Mouse (Mus musculus): ENCODE results near the gene Uhrf1bp1l. TPM values are rescaled to one million over a fixed set of nuclear protein-coding genes. Genes with fewer than 3 reads are reported as not detected.
"Not testable (repeated sequence)": the region's sequence is repeated elsewhere in the genome, so short reads cannot be mapped to it uniquely, and the experiment has no call there.

Uhrf1bp1l gene
- total RNA-seq (2017) = 57.1 and 59.6 TPM in 2 replicates

DNA sequence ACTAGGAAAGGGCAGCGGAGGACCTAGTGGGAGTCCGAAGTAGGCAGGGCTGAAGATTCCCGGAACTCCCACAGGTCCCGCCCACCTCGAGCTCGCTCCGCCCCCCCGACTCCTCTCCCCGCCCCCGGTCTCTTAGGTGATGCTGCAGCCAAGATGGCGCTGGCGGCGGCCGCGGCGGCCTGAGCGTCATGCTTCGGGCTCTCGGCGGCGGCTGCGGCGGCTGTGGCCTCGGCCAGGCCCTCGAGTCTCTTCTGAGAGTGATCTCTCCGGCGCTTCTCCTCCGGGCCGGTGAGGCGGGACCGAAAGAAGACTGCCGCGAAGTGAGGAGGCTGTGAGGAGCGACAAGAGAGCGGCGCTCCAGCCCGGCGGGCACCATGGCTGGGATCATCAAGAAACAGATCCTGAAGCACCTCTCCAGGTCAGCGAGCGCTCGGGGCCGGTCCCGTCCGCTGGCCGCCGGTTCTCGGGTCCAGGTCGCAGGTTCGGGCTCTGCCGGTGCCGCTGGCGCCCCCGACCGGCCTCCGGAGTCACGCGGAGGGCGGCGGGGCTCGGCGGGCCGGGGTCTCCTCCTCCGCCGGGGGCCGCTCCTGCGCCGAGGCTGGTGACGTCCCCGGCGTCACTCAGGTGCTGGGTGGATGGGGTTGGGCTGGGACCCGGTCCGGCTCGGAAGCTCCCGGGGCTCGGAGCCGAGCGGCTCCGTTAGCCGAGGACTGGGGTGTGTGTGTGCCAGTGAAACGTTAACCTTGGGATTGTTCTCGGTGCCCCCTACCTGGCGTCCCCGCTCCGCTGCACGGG is at the start of gene Uhrf1bp1l:
Uhrf1bp1l (plus strand) TSS at position 121 of the 795 bp plus-strand sequence.
- peak; percentile 86 for ATAC-seq (ENCODE audit: extremely low read depth, insufficient number of reproducible peaks, low FRiP score, poor library complexity, severe bottlenecking)

DNA sequence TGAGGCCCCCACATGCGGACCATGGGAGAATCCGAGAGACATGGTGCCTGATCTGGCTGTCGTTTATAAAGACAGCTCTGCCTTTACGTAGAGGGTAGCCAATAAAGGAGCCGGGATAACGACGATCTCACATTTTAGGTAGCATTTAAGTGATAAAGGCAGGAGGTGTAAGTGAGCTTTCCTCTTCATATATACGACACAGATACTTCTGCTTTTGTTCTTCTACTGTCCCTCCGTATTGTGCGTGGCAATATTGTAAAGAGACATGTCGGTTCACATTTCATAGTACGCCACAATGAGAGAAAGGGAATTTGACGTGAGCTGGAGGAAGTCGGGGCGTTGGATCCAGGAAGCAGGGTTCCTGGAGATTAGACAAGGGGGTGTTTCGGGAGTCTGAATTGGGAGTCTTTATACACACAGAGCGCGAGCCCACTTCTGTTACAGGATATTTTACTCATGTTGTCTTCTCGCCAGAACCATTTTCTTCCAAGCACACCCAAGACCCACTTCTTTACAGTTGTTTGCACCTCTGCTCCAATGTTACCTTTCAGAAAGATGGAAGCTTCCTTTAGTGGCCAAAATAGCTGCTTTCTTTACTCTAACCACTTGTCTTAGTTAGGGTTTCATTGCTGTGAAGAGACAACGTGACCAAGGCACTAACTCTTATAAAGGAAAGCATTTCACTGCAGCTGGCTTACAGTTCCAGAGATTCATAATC is 49.4 kb upstream of the Uhrf1bp1l start:
- no peak for ATAC-seq (ENCODE audit: extremely low read depth, insufficient number of reproducible peaks, low FRiP score, poor library complexity, severe bottlenecking)

DNA sequence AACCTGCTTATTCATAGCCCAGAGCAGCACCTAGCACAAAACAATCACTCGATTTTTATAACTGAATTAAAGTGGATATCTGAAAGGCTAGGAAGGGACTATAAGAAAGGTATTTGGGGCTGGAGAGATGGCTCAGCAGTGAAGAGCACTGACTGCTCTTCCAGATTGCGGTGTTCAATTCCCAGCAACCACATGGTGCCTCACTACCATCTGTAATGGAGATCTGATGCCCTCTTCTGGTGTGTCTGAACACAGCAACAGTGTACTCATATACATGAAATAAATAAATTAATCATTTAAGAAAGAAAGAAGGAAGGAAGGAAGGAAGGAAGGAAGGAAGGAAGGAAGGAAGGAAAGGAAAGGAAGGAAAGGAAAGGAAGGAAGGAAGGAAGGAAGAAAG is 48.5 kb upstream of the Uhrf1bp1l start:
- not testable (repeated sequence) for ATAC-seq (ENCODE audit: extremely low read depth, insufficient number of reproducible peaks, low FRiP score, poor library complexity, severe bottlenecking)

DNA sequence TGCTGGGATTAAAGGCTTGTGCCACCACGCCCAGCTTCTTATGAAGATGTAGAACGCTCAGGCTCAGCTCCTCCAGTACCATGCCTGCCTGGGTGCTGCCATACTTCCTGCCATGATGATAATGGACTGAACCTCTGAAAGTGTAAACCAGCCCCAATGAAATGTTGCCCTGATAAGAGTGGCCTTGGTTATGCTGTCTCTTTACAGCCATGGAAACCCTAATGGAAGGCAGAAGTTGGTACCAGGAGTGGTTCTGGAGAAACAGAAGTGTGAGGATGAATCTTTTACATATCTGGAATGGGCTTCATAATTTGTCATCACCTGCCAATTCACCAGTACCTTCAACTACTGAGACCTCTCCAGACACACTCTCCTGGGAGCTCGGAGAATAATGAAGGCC is 46.8 kb upstream of the Uhrf1bp1l start:
- ATAC-seq (ENCODE audit: extremely low read depth, insufficient number of reproducible peaks, low FRiP score, poor library complexity, severe bottlenecking) = no peak

DNA sequence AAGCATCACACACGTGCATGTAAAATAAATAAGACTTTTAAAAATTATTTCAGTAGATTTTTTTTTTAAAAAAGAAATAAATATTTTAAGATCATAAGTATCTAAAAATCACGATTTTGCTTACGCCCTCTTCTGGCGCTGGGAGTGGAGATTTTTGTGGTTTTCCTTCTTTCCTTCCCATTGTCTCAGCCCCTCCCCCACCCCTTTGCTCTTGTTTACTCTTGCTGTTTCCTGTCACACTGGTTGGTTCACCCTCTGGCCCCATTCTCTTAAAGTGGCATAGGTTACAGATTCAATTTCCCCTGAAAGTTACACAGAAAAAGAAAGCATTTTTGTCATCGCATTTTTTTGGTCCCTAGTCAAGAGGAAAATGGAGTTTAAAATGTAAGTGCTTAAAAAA is 41.7 kb upstream of the Uhrf1bp1l start:
- no peak for ATAC-seq (ENCODE audit: extremely low read depth, insufficient number of reproducible peaks, low FRiP score, poor library complexity, severe bottlenecking)

DNA sequence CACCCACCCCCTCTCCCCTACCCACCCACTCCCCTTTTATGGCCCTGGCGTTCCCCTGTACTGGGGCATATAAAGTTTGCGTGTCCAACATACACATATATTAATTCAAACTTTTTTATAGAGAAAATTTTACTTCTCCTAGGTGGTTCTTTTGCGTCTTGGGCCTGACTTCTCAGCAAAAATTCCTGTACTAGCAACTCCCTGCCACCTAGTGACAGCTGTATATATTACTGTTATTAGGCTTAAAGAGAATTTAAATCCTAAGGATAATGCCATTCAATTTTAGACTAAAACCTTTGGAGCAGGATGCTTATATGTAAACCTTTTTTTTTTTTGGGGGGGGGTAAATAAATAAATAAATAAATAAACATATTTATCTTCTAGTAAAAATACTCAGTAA is 37.4 kb upstream of the Uhrf1bp1l start:
- ATAC-seq (ENCODE audit: extremely low read depth, insufficient number of reproducible peaks, low FRiP score, poor library complexity, severe bottlenecking) = no peak

DNA sequence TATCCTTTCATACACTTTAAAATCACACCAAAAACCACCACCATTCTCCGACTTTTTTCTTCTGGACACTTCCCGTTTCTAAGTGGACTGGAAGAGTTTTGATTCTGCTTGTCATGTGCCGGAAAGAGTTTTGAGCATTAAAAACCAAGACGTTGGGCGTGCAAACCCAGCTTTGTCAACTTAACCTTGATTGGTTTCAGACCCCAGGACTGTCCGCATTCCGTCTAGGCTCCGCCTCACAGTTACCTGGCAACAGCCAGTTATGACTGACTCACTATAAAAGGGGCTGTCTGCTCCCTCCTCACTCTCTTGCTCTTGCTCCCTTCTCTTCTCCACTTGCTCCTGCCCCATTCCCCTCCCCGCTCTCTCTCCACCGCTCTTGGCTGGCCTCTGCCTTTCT is 36.1 kb upstream of the Uhrf1bp1l start:
- ATAC-seq (ENCODE audit: extremely low read depth, insufficient number of reproducible peaks, low FRiP score, poor library complexity, severe bottlenecking) = no peak

DNA sequence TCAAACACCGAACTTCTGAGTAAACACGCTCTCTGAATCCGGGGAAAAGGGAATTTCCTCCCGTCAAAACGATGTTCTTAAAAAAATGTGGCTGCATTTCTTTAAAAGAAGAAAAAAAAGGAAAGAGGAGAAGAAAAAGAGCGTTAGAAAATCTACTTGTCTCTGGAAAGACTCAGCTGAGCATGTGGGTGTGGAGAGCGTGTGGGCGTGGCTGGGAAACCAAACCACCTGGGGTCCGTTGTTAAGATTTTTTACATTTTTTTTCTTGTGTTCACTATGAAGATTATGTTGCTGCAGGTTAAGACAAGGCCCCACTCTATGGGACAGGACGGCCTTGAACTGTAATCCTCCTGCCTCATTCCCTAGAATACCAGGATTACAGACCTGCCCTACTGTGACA is 29.9 kb upstream of the Uhrf1bp1l start:
- ATAC-seq (ENCODE audit: extremely low read depth, insufficient number of reproducible peaks, low FRiP score, poor library complexity, severe bottlenecking) = no peak

DNA sequence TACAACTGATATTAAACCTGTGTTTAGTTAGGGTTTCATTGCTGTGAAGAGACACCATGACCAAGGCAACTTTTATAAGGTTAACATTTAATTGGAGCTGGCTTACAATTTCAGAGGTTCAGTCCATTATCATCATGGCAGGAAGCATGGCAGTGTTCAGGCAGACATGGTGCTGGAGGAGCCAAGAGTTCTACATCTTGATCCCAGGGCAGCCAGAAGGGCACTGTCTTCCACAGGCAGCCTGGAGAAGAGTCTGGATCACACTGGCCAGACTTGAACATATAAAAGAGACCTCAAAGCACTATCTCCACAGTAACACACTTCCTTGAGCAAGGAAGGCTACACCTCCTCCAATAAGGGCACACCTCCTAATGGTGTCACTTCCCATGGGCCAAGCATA is 24.5 kb upstream of the Uhrf1bp1l start:
- no peak for ATAC-seq (ENCODE audit: extremely low read depth, insufficient number of reproducible peaks, low FRiP score, poor library complexity, severe bottlenecking)

DNA sequence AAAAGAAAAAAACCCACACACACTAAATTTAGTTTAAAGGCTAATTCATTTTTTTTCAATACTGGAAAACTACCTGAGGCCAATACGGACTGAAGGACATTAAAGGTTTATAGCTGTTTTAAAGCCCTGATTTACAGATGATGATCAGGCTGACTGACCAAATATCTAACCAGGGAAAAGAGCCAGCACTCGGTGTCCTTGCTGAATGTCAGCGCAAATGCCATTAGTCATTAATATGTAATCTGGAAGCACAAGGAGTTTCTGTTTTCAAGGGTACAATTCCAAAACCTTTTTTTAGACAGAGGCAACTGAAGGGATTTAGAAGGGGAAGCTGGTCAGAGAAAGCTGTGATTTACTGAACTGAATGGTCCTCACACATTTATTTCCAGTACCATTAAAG is 24.0 kb upstream of the Uhrf1bp1l start:
- ATAC-seq (ENCODE audit: extremely low read depth, insufficient number of reproducible peaks, low FRiP score, poor library complexity, severe bottlenecking) = no peak

DNA sequence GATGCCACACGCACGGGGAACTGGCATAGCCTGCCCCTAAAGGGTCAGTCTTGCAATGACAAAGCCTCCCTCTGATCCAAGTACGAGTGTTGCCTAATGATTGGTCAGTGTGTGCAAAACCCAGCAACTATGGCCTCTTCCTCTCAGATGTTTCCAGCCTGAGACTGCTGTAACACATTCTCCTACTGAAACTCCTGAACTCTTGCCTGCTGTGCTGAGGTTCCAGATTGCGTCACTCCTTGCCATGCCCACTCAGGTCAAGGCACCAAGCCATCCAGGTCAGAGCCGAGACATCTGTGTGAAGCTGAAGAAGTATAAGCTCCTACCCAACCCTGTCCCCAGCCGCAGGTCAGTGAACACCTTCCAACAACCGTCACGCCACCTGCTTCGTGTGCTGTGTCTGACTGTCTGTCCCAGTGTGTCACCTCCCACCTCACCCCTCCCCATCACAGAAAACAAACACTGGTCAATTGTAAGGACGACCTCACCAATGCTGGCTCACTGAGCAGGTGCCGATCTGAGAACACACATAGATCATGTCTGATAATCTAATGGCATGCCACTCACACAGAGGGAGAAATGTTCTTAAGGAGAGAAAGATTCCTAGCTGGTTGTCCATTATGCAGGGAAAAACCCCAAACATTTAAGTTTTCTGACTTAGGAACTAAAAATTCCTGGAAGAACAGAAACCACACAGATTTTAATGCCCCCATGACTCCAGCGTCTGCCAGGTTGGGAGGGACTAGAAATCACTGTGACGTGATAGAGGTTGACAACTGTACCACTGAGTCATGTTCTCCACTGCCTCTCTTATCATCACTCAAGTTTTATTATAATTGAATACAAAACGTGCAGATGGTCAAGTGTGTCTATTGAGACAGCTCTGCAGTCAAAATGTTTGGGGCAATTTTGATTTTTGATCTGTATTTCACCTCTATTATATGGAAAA is 22.3 kb upstream of the Uhrf1bp1l start:
- ATAC-seq (ENCODE audit: extremely low read depth, insufficient number of reproducible peaks, low FRiP score, poor library complexity, severe bottlenecking) = peak; percentile 26; the same call in 1 of the 2 replicates

DNA sequence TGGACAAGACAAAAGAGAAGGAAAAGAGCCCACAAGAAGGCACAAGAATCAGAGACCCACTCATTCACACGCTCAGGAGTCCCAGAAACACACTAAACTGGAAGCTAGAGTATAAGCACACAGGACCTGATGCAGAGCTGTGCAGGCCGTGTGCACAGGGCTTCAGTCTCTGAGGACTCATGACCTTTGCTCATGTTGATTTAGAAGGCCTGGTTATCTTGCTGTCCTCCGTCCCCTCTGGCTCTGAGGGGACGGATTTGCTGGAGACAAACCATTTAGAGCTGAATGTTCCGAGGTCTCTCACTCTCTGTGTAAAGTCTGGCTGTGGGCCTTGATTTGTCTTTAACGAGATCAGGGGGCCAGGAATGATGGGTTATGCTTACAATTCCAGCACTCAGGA is 14.4 kb upstream of the Uhrf1bp1l start:
- ATAC-seq (ENCODE audit: extremely low read depth, insufficient number of reproducible peaks, low FRiP score, poor library complexity, severe bottlenecking) = no peak

DNA sequence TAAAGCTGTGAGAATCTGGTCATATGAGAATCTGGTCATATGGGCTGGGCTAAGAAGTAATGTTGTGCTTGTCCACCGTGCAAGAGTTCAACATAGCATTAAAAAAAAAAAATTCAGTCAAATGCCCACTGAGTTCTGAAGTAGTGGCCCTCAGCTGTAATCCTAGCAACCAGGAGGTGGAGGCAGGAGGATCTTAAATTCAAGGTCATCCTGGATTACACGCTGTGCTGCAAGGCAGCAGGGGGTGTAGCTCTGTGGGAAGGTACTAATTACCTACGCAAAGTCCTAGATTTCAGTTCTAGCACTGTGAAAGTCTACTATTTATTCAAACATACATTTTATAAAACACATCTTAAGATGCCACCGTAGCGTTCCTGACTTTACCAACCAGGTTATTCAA is 13.4 kb upstream of the Uhrf1bp1l start:
- no peak for ATAC-seq (ENCODE audit: extremely low read depth, insufficient number of reproducible peaks, low FRiP score, poor library complexity, severe bottlenecking)

DNA sequence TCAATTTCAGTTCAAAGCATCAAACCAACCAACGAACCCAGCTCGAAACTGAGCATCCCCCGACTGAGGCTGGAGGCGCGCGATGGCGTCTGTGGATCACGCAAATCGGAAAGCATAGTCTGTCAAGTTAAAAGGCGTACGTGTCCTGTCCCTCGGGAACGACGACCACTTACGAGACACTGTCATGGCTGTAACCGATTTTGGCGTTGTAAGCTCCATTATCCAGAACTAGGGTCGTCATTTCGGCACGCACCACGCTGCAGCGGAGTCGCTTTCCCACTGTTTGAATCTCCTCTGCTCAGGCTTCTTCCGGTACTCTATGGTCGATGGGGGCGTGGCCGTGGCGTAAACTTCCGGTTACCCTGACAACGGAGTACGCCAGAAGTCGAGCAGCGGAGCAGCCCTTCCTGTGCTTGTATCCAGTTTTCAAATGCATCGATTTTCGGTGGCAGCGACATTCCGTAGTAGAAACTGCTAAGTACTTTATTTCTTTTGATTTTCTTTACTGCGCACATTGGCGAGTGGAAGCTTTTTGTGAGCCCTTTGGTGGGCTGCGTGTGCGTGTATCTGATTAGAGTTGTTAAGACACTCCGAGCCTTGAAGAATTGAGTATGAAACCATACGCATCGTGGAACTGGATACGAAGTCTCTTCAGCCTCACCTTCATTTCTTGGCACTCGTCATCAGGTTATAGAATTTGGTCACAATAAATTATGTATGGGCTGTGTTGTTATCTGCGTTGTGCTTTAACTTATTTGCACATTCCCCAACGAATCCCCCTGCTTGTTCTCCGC is 12.6 kb upstream of the Uhrf1bp1l start, which contains the start of gene Actr6:
Actr6 (minus strand) TSS at position 295 of the 794 bp plus-strand sequence.
- peak; percentile 100 for ATAC-seq (ENCODE audit: extremely low read depth, insufficient number of reproducible peaks, low FRiP score, poor library complexity, severe bottlenecking)

DNA sequence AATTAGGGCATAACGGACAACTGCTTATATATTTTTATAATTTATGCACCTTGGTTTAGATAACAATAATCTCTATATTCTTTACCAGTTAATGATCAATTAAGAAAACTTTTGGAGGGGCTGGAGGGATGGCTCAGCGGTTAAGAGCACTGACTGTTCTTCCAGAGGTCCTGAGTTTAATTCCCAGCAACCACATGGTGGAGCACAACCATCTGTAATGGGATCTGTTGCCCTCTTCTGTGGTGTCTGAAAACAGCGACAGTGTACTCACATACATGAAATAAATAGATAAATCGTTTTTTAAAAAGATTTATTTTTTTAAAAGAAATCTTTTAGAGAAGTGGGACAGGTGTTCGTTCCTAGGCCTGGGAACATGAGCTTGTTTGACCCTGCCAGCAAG is 7.7 kb upstream of the Uhrf1bp1l start:
- ATAC-seq (ENCODE audit: extremely low read depth, insufficient number of reproducible peaks, low FRiP score, poor library complexity, severe bottlenecking) = no peak

DNA sequence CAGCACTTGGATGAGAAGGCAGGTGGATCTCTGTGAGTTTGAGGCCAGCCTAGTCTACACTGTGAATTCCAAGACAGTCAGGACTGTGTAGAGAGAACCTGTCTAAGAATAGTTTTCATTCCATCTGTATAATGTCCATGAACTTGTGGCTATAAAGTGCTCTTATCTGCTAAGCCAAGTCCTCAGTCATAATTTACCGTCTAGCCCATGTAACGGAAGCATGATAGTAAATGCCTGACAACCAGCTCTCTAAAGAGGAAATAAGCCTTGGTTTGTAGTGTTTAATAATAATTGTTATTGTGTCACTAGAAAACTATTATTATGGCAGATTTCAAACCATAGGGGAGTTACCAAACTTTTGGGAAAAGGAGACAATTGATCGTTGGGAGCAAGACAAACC is 6.9 kb upstream of the Uhrf1bp1l start:
- ATAC-seq (ENCODE audit: extremely low read depth, insufficient number of reproducible peaks, low FRiP score, poor library complexity, severe bottlenecking) = no peak

DNA sequence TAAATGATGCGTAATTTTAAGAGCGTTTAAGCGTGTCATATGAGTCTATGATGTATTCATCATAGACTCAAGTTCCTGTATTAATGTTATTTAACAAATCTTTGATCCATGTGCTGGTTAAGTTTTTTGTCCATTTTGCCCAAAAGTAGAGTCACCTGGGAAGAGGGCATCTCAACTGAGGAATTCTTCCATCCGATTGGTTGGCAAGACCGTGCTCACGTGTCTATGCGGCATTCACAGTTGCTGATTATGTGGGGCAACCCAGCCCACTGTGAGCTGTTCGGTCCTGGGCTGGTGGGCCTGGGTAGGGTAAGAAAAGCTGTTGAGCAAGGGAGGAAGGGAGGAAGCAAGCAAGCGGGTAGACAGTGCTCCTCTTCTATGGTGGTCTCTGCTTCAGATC is 6.4 kb upstream of the Uhrf1bp1l start:
- no peak for ATAC-seq (ENCODE audit: extremely low read depth, insufficient number of reproducible peaks, low FRiP score, poor library complexity, severe bottlenecking)

DNA sequence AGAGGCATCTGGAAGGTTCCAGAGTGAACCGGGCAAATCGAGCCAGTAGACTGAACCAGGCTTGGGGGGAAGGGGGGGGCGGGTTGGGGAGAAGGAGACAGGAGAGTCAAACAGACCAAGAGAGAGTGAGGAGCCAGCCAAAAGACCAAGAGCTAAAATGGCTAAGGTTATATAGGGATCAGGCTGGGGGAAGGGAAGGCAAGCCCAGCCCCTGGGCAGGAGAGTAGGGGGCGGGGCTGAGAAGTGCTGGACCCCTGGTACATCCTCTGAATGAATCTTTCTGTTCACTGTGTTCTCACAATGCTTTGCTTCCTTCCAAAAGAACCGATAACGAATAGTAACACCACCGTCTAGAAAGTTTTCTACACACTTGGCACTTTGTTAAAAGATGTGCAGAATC is 5.1 kb upstream of the Uhrf1bp1l start:
- ATAC-seq (ENCODE audit: extremely low read depth, insufficient number of reproducible peaks, low FRiP score, poor library complexity, severe bottlenecking) = no peak

DNA sequence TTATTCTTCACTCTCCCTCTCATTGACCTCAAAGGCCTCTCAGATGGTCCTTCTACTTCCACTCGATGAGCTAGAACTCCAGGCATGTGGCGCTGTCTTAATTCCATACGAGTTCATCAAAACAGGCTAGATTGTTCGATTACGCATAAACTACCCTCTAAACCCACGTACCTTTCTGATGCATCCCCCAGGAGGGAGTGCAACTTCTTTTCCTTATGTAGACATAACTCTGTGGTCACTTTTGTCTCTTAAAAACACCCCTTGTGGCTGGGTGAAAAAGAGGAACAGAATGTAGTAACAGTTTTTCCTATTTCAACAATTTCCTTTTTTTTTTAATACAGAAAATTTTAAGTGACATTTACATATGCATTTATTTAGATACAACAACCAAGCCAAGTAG is 3.8 kb upstream of the Uhrf1bp1l start:
- ATAC-seq (ENCODE audit: extremely low read depth, insufficient number of reproducible peaks, low FRiP score, poor library complexity, severe bottlenecking) = peak; percentile 35; the same call in 1 of the 2 replicates
